Mouse (Mus musculus) MEL (cell line): Measurements from ENCODE around the gene Usf2.

Experiments
- CTCF ChIP-seq, 3 experiments: IDR thresholded peaks in 2 of 3; conservative IDR thresholded peaks in 1 of 3; 2 replicates each; pipeline ENCODE4 v1.5.1; 2011 to 2012; ENCODE audit warnings: low read length in 3 of 3, low read depth in 2 of 3, mild to moderate bottlenecking in 2 of 3, improper control_type of control experiment in 1 of 3, inconsistent platforms in 1 of 3, mixed read lengths in 1 of 3, moderate library complexity in 1 of 3; ENCODE audit not compliant: control insufficient read depth in 1 of 3, insufficient read depth in 1 of 3, poor library complexity in 1 of 3, severe bottlenecking in 1 of 3
- MXI1 ChIP-seq: IDR thresholded peaks from 2 replicates; pipeline ENCODE4 v1.6.1; 2011; ENCODE audit warnings: mild to moderate bottlenecking, low read depth, low read length, improper control_type of control experiment

- no peak for TF ChIP-seq CTCF (IDR thresholded peaks at IDR 0.05 in 2 of 3, conservative IDR thresholded peaks at IDR 0.05 in 1 of 3; ENCODE audit: control insufficient read depth in 1 of 3, insufficient read depth in 1 of 3, low read depth in 2 of 3, low read length in 3 of 3, poor library complexity in 1 of 3, severe bottlenecking in 1 of 3)
- TF ChIP-seq MXI1 = no peak
Measured at GRCm38 (mm10) chr7:30971901-30972300, 15.3 kb upstream of the Usf2 start.
